Mouse (Mus musculus) thymus, adult 2 months (tissue): ENCODE measurements around the gene Cyp3a59. TPM values are rescaled to one million over a fixed set of nuclear protein-coding genes. Genes with fewer than 3 reads are reported as not detected.
"Not testable (repeated sequence)": the region's sequence is repeated elsewhere in the genome, so short reads cannot be mapped to it uniquely, and the experiment has no call there.

Experiments used
- DNase-seq: peaks from one replicate; pipeline ENCODE4 v3.0.0; 2021
- H3K27ac ChIP-seq: fragments of 200-500 bp; 2 replicates; pipeline ENCODE4 v1.5.1; 2012; ENCODE audit warnings: low read length, control low read depth; ENCODE audit not compliant: control insufficient read depth, insufficient read depth
- H3K27me3 ChIP-seq: fragments of 200-500 bp; 2 replicates; pipeline ENCODE4 v1.6.1; 2012; ENCODE audit warnings: mild to moderate bottlenecking, low read length, moderate library complexity, mixed read lengths; ENCODE audit not compliant: control insufficient read depth, insufficient read depth
- H3K36me3 ChIP-seq: fragments of 200-500 bp; 2 replicates; pipeline ENCODE4 v1.6.1; 2012; ENCODE audit warnings: mild to moderate bottlenecking, low read length, moderate library complexity; ENCODE audit not compliant: control insufficient read depth, insufficient read depth
- H3K4me1 ChIP-seq: fragments of 200-500 bp; replicated peaks from 2 replicates; pipeline ENCODE4 v1.6.1; 2012; ENCODE audit warnings: low read length; ENCODE audit not compliant: control insufficient read depth, insufficient read depth
- H3K4me3 ChIP-seq: fragments of 200-500 bp; 2 replicates; pipeline ENCODE4 v1.5.1; 2012; ENCODE audit warnings: mild to moderate bottlenecking, low read length, control low read depth, moderate library complexity; ENCODE audit not compliant: control insufficient read depth, insufficient read depth
- CTCF ChIP-seq: fragments of 200-500 bp; IDR thresholded peaks from 2 replicates; pipeline ENCODE4 v1.5.1; 2012; ENCODE audit warnings: mild to moderate bottlenecking, control low read depth, low read length, moderate library complexity, borderline replicate concordance; ENCODE audit not compliant: control insufficient read depth, poor library complexity, insufficient read depth; ENCODE audit errors: extremely low read depth
- POLR2A ChIP-seq: fragments of 200-500 bp; IDR thresholded peaks from 2 replicates; pipeline ENCODE4 v1.6.1; 2012; ENCODE audit warnings: mild to moderate bottlenecking, low read length, control low read depth, moderate library complexity; ENCODE audit not compliant: control insufficient read depth, poor library complexity, insufficient read depth; ENCODE audit errors: extremely low read depth
- WGBS: fragments of 180-500 bp; shearing (Covaris S2); methylation state at CpG from one replicate; pipeline ENCODE4 v1.1.7; 2018; 5-methylcytosine and 5-hydroxymethylcytosine counted together
- polyA plus RNA-seq: library from polyadenylated mRNA; depleted of rRNA; stranded (reverse); fragments of >200 nt; gene quantifications from 2 replicates; pipeline ENCODE4 v1.2.3, GENCODE M21; 2012; rRNA removed

Gene Cyp3a59
- polyA plus RNA-seq: not detected in 2 replicates

GRCm38 (mm10) chr5:146078945-146079344 is at the start of gene Cyp3a59:
TSS of gene Cyp3a59 (plus strand) at chr5:146079257.
- H3K27ac ChIP-seq, H3K4me1 ChIP-seq, DNase-seq, H3K36me3 ChIP-seq, H3K27me3 ChIP-seq, H3K4me3 ChIP-seq: not testable (repeated sequence)

- H3K4me3 ChIP-seq: no peak overlapping the region
- H3K27ac ChIP-seq: no peak overlapping the region
- H3K36me3 ChIP-seq: no peaks in the 10 kb centered on the region
- H3K4me1 ChIP-seq: no peaks in the 10 kb centered on the region
- TF ChIP-seq POLR2A (no peak), CTCF (no peak)
- 67% methylated on average over 1 of the region's 1 CpGs for WGBS
- no peaks in the 10 kb centered on the region for H3K27me3 ChIP-seq
- no peak for DNase-seq
These were observed 9.0 kb upstream of the Cyp3a59 start for GRCm38 (mm10) chr5:146070099-146070498.

- no peak for TF ChIP-seq POLR2A
- no peak for TF ChIP-seq CTCF
These were observed 68.8 kb downstream of the Cyp3a59 start for GRCm38 (mm10) chr5:146147903-146148302.

GRCm38 (mm10) chr5:146150454-146150853 is 71.4 kb downstream of the Cyp3a59 start:
- no peak overlapping the region for H3K27ac ChIP-seq
- WGBS: 47% methylated on average over 3 of the region's 3 CpGs
- no peak for TF ChIP-seq CTCF
- no peak for TF ChIP-seq POLR2A

More at GRCm38 (mm10) chr5:146147903-146148302, 68.8 kb downstream of the Cyp3a59 start:
- H3K4me3 ChIP-seq: no peak overlapping the region
- peak; percentile 28 for DNase-seq
- 54% methylated on average over 2 of the region's 2 CpGs for whole genome bisulfite sequencing
- no peak overlapping the region for H3K27ac ChIP-seq
- no peaks in the 10 kb centered on the region for H3K27me3 ChIP-seq
- H3K36me3 ChIP-seq: no peaks in the 10 kb centered on the region
- H3K4me1 ChIP-seq: no peaks in the 10 kb centered on the region

GRCm38 (mm10) chr5:146158326-146158725 is 79.3 kb downstream of the Cyp3a59 start:
- whole genome bisulfite sequencing: 97% methylated on average over 4 of the region's 4 CpGs
- not testable (repeated sequence) for H3K27ac ChIP-seq, H3K4me1 ChIP-seq, H3K27me3 ChIP-seq, H3K36me3 ChIP-seq, H3K4me3 ChIP-seq, DNase-seq

More at GRCm38 (mm10) chr5:146150454-146150853, 71.4 kb downstream of the Cyp3a59 start:
- Histone ChIP-seq H3K4me3 (no peak overlapping the region), H3K4me1 (no peaks in the 10 kb centered on the region), H3K36me3 (no peaks in the 10 kb centered on the region), H3K27me3 (no peaks in the 10 kb centered on the region)
- DNase-seq: no peak

GRCm38 (mm10) chr5:146160439-146160838 is 81.4 kb downstream of the Cyp3a59 start, which contains the start of gene Gm5565:
TSS of gene Gm5565 (minus strand) at chr5:146160539.
- H3K27me3 ChIP-seq, H3K27ac ChIP-seq, H3K36me3 ChIP-seq, H3K4me1 ChIP-seq, DNase-seq, H3K4me3 ChIP-seq: not testable (repeated sequence)
- WGBS: 94% methylated on average over 3 of the region's 3 CpGs

Other genes starting within 250 kb of the Cyp3a59 start
- gene Cyp3a11, start 199.3 kb upstream of the Cyp3a59 start, polyA plus RNA-seq: 0.04 and 0.77 TPM in 2 replicates
- 0.07 and 0.20 TPM in 2 replicates for gene Cyp3a25, start 69.6 kb upstream of the Cyp3a59 start, polyA plus RNA-seq
- not detected in 2 replicates for gene Gm5565, start 81.3 kb downstream of the Cyp3a59 start, polyA plus RNA-seq
- not detected in 2 replicates for gene Gm6309, start 91.5 kb downstream of the Cyp3a59 start, polyA plus RNA-seq
- gene 1700001J03Rik, start 106.0 kb downstream of the Cyp3a59 start, polyA plus RNA-seq: 0.65 and 1.1 TPM in 2 replicates
- gene Rnf6, start 142.3 kb downstream of the Cyp3a59 start, polyA plus RNA-seq: 28.9 and 31.5 TPM in 2 replicates
- gene Cdk8, start 152.0 kb downstream of the Cyp3a59 start, polyA plus RNA-seq: 46.9 and 47.1 TPM in 2 replicates